Comparison of ENCODE assay signal across 25 mouse cellular contexts in the genomic region with DNA sequence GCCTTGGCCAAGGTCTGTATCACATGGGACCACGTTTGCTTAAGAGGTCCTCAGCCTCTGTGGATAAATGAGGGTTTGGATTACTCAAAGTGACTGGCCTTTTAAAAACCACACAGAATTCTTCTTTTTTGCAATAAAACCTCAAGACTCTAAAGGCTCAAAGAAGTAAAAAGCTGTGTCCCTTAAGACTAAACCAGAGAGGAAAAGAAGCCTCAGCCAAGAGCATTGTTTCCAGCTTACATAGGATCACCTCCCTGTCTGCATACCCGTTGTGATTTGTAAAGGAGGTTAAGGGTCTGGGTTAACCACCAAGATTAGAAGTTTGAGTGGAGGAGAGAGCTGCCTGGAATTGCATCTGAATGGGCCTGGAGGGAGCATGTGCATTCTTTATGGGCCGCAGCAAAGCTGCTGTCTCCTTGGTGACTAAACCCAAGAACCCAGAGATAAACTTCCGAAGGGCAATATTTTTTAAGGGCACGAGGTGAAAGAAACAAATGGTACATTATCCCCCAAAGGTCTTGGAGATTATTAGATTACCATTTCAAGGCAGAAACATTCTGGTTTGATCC.
DNase-seq lines count a peak whose midpoint lies in the region; ATAC-seq and TF ChIP-seq lines count a peak whose summit lies in the region.
"Had no signal": no experiment of that assay in that cellular context is flagged by ENCODE, and none has a peak within 500 bp of the region (broad histone marks: within the 10 kb centered on the region; RNA-seq: fewer than 3 reads in every experiment).

No protein-coding gene starts in this region.

- peaks cover 4% of the 10 kb centered on the region; the same call in 1 of the 2 replicates for H3K9me3 ChIP-seq in midbrain, embryonic 10.5 days (replicated peaks)
- no peaks in the 10 kb centered on the region for H3K9me3 ChIP-seq in midbrain, embryonic 13.5 days
- H3K9me3 ChIP-seq: limb, embryonic 12.5 days; lung, embryonic 15.5 days; midbrain, embryonic 12.5 days; neural tube, embryonic 12.5 days had no signal

- peaks cover 47% of the 10 kb centered on the region for H3K27me3 ChIP-seq in midbrain, embryonic 10.5 days (ENCODE audit: low read depth, poor library complexity, severe bottlenecking)
- no peaks in the 10 kb centered on the region for H3K27me3 ChIP-seq in midbrain, embryonic 13.5 days
- H3K27me3 ChIP-seq: heart, embryonic 13.5 days; limb, embryonic 12.5 days; lung, embryonic 15.5 days; neural tube, embryonic 12.5 days had no signal

- TF ChIP-seq CTCF in embryonic fibroblast, embryonic 13.5 days (IDR thresholded peaks at IDR 0.05; ENCODE audit: borderline replicate concordance, insufficient read depth, low read length) = no peak
- no peak for TF ChIP-seq CTCF in layer of hippocampus, adult 2 months (conservative IDR thresholded peaks at IDR 0.05)

- ATAC-seq in midbrain, embryonic 13.5 days = no peak
- ATAC-seq: forebrain, embryonic 16.5 days had no signal

- H3K4me1 ChIP-seq in midbrain, embryonic 10.5 days = peaks cover 27% of the 10 kb centered on the region
- peaks cover 3% of the 10 kb centered on the region; the same call in 1 of the 2 replicates for H3K4me1 ChIP-seq in midbrain, embryonic 13.5 days (replicated peaks)
- H3K4me1 ChIP-seq in embryonic fibroblast, embryonic 13.5 days (ENCODE audit: control insufficient read depth, insufficient read depth, low read length) = peaks cover 7% of the 10 kb centered on the region
- H3K4me1 ChIP-seq: lung, embryonic 15.5 days; midbrain, embryonic 12.5 days; neural tube, embryonic 12.5 days had no signal

- H3K9ac ChIP-seq in midbrain, embryonic 13.5 days (replicated peaks) = no peak overlapping the region
- H3K9ac ChIP-seq: heart, embryonic 13.5 days; hindbrain, embryonic 14.5 days; limb, embryonic 12.5 days; lung, embryonic 15.5 days; midbrain, embryonic 12.5 days; neural tube, embryonic 12.5 days had no signal

- H3K4me2 ChIP-seq in midbrain, embryonic 13.5 days (replicated peaks) = no peak overlapping the region
- H3K4me2 ChIP-seq: heart, embryonic 13.5 days; hindbrain, embryonic 14.5 days; limb, embryonic 12.5 days; liver, embryonic 11.5 days; lung, embryonic 15.5 days; midbrain, embryonic 12.5 days; neural tube, embryonic 12.5 days had no signal

- peak; percentile 51 for DNase-seq in midbrain, embryonic 10.5 days (ENCODE audit: low spot score)
- peak; percentile 85 for DNase-seq in NIH3T3 (ENCODE audit: low read depth)
- peak; percentile 9 for DNase-seq in yolk sac, embryonic 10.5 days (ENCODE audit: low spot score)
- no peak for DNase-seq in layer of hippocampus, adult 2 months (ENCODE audit: low spot score in 2 of 2)
- no peak for DNase-seq in frontal cortex, postnatal 10 days (ENCODE audit: low spot score in 2 of 2)
- DNase-seq: adrenal gland, postnatal 14 days; cerebellum, adult 11-12 months; cerebellum, adult 9-11 months; heart, postnatal 10 days; kidney, adult 9 months; kidney, postnatal 10 days; layer of hippocampus, adult 9-11 months; right cerebral cortex, adult 18-20 months; right cerebral cortex, postnatal 4 days; thymus, postnatal 4 days had no signal

- H3K4me3 ChIP-seq in midbrain, embryonic 10.5 days = no peak overlapping the region
- H3K4me3 ChIP-seq in midbrain, embryonic 13.5 days (replicated peaks) = no peak overlapping the region
- no peak overlapping the region for H3K4me3 ChIP-seq in embryonic fibroblast, embryonic 13.5 days (ENCODE audit: insufficient read depth, low read length)
- no peak overlapping the region for H3K4me3 ChIP-seq in layer of hippocampus, adult 2 months
- H3K4me3 ChIP-seq: heart, embryonic 13.5 days; limb, embryonic 12.5 days; lung, embryonic 15.5 days; midbrain, embryonic 12.5 days; neural tube, embryonic 12.5 days had no signal

- WGBS in midbrain, embryonic 10.5 days = 27% methylated on average over 5 of the region's 5 CpGs
- 16% methylated on average over 5 of the region's 5 CpGs for WGBS in midbrain, embryonic 13.5 days

- no peak for TF ChIP-seq POLR2A in embryonic fibroblast, embryonic 13.5 days (IDR thresholded peaks at IDR 0.05; ENCODE audit: low read depth, low read length)

- H3K36me3 ChIP-seq in midbrain, embryonic 10.5 days = 0 out of 2 replicates have a peak, but pooled peaks cover 2% of the 10 kb centered on the region
- no peaks in the 10 kb centered on the region for H3K36me3 ChIP-seq in midbrain, embryonic 13.5 days
- H3K36me3 ChIP-seq: heart, embryonic 13.5 days; limb, embryonic 12.5 days; lung, embryonic 15.5 days; midbrain, embryonic 12.5 days; neural tube, embryonic 12.5 days had no signal

- H3K27ac ChIP-seq in midbrain, embryonic 10.5 days (replicated peaks) = no peak overlapping the region
- H3K27ac ChIP-seq in midbrain, embryonic 13.5 days = no peak overlapping the region
- H3K27ac ChIP-seq in embryonic fibroblast, embryonic 13.5 days (ENCODE audit: insufficient read depth, low read length) = peak overlapping the region; percentile 58
- no peak overlapping the region for H3K27ac ChIP-seq in layer of hippocampus, adult 2 months
- H3K27ac ChIP-seq: heart, embryonic 13.5 days; hindbrain, embryonic 14.5 days; limb, embryonic 12.5 days; lung, embryonic 15.5 days; midbrain, embryonic 12.5 days; neural tube, embryonic 12.5 days had no signal

Comparison
In these comparisons a context has a peak if more than half of its experiments do, and no peak if none do; other contexts are left out.
1. DNase-seq: peak in midbrain, embryonic 10.5 days (single experiment), NIH3T3 (single experiment) and yolk sac, embryonic 10.5 days (single experiment); none in layer of hippocampus, adult 2 months (0 of 2) and frontal cortex, postnatal 10 days (0 of 2).